Mouse (Mus musculus): ENCODE results near the gene Sde2. TPM values are rescaled to one million over a fixed set of nuclear protein-coding genes. Genes with fewer than 3 reads are reported as not detected.
"Not testable (repeated sequence)": the region's sequence is repeated elsewhere in the genome, so short reads cannot be mapped to it uniquely, and the experiment has no call there.

The Sde2 gene
- polyA plus RNA-seq, 1 experiment from 2014 or later, result 44.1 TPM

- 5% methylated on average over 13 of the region's 13 CpGs for WGBS
- H3K27ac ChIP-seq (replicated peaks; ENCODE audit: low read depth, low read length), result no peak overlapping the region
- peak; percentile 60 for ATAC-seq (ENCODE audit: insufficient number of reproducible peaks, low FRiP score, low TSS enrichment, low read depth)
- DNase-seq (ENCODE audit: low spot score), result peak; percentile 46
- H3K4me2 ChIP-seq (ENCODE audit: low read depth, severe bottlenecking), result peak overlapping the region; percentile 17; the same call in 1 of the 2 replicates
- H3K9me3 ChIP-seq (ENCODE audit: control insufficient read depth, low read length), result no peaks in the 10 kb centered on the region
- H3K27me3 ChIP-seq (ENCODE audit: control insufficient read depth, insufficient read depth, low read length), result peaks cover 6% of the 10 kb centered on the region
- peak overlapping the region; percentile 28; the same call in 1 of the 2 replicates for H3K9ac ChIP-seq (ENCODE audit: low read length)
- H3K4me1 ChIP-seq (ENCODE audit: control insufficient read depth, insufficient read depth, low read length), result peaks cover 11% of the 10 kb centered on the region
- no peaks in the 10 kb centered on the region for H3K36me3 ChIP-seq (ENCODE audit: control insufficient read depth, insufficient read depth, low read length)
- no peak overlapping the region for H3K4me3 ChIP-seq (ENCODE audit: low read depth, low read length)
Measured at GRCm38 (mm10) chr1:180888556-180889042, 37.7 kb downstream of the Sde2 start.

GRCm38 (mm10) chr1:180889172-180889571 is 38.2 kb downstream of the Sde2 start:
- 24% methylated on average over 7 of the region's 7 CpGs for WGBS
- DNase-seq (ENCODE audit: low spot score) (no peak), ATAC-seq (ENCODE audit: insufficient number of reproducible peaks, low FRiP score, low TSS enrichment, low read depth) (no peak)
- Histone ChIP-seq H3K4me3 (ENCODE audit: low read depth, low read length) (no peak overlapping the region), H3K9me3 (ENCODE audit: control insufficient read depth, low read length) (no peaks in the 10 kb centered on the region), H3K27ac (replicated peaks; ENCODE audit: low read depth, low read length) (no peak overlapping the region), H3K36me3 (ENCODE audit: control insufficient read depth, insufficient read depth, low read length) (no peaks in the 10 kb centered on the region), H3K27me3 (ENCODE audit: control insufficient read depth, insufficient read depth, low read length) (peaks cover 8% of the 10 kb centered on the region), H3K4me1 (ENCODE audit: control insufficient read depth, insufficient read depth, low read length) (peaks cover 11% of the 10 kb centered on the region), H3K4me2 (ENCODE audit: low read depth, severe bottlenecking) (0 out of 2 replicates have a peak overlapping the region, but pooled peaks have one; percentile 17), H3K9ac (ENCODE audit: low read length) (no peak overlapping the region)

DNA sequence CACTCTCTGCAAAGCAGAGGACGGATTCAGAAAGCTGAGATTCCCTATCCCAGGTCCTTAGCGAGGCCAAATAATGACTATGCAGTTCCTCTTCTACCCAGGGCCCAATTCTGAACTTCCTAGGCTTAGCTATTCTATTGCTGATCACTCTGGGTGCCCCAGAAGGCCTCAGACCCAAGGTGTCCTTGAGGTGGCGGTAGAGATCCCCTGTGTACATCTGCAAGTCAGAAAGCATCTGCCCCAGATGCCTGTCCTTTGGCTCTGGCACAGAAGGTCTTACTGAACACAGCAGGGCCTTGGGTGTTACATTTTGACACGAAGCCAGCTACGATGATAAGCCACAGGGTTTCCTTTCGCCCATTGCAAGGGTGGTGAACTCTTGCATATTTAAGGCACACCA is 38.9 kb downstream of the Sde2 start:
- DNase-seq (ENCODE audit: low spot score), result no peak
- Histone ChIP-seq H3K4me2 (ENCODE audit: low read depth, severe bottlenecking) (no peak overlapping the region), H3K4me3 (ENCODE audit: low read depth, low read length) (no peak overlapping the region), H3K27me3 (ENCODE audit: control insufficient read depth, insufficient read depth, low read length) (peaks cover 15% of the 10 kb centered on the region), H3K4me1 (ENCODE audit: control insufficient read depth, insufficient read depth, low read length) (peaks cover 11% of the 10 kb centered on the region), H3K27ac (replicated peaks; ENCODE audit: low read depth, low read length) (no peak overlapping the region), H3K9ac (ENCODE audit: low read length) (no peak overlapping the region), H3K36me3 (ENCODE audit: control insufficient read depth, insufficient read depth, low read length) (no peaks in the 10 kb centered on the region), H3K9me3 (ENCODE audit: control insufficient read depth, low read length) (no peaks in the 10 kb centered on the region)
- ATAC-seq (ENCODE audit: insufficient number of reproducible peaks, low FRiP score, low TSS enrichment, low read depth), result no peak
- WGBS, result 32% methylated on average over 6 of the region's 6 CpGs

GRCm38 (mm10) chr1:180892808-180893207 is 41.9 kb downstream of the Sde2 start, which contains the start of gene Lefty2:
Gene Lefty2 (plus strand): TSS chr1:180893108.
- WGBS, result 67% methylated on average over 10 of the region's 10 CpGs
- H3K4me1 ChIP-seq (ENCODE audit: control insufficient read depth, insufficient read depth, low read length), result peaks cover 11% of the 10 kb centered on the region
- no peak within 1 kb of the TSS for H3K27ac ChIP-seq (replicated peaks; ENCODE audit: low read depth, low read length)
- H3K36me3 ChIP-seq (ENCODE audit: control insufficient read depth, insufficient read depth, low read length), result no peaks in the 10 kb centered on the region
- no peak within 1 kb of the TSS for H3K9ac ChIP-seq (ENCODE audit: low read length)
- ATAC-seq (ENCODE audit: insufficient number of reproducible peaks, low FRiP score, low TSS enrichment, low read depth) (no peak), DNase-seq (ENCODE audit: low spot score) (no peak)
- H3K9me3 ChIP-seq (ENCODE audit: control insufficient read depth, low read length), result no peaks in the 10 kb centered on the region
- H3K27me3 ChIP-seq (ENCODE audit: control insufficient read depth, insufficient read depth, low read length), result peaks cover 23% of the 10 kb centered on the region
- H3K4me3 ChIP-seq (ENCODE audit: low read depth, low read length), result no peak within 1 kb of the TSS
- no peak within 1 kb of the TSS for H3K4me2 ChIP-seq (ENCODE audit: low read depth, severe bottlenecking)

GRCm38 (mm10) chr1:180894088-180894987 is 43.4 kb downstream of the Sde2 start:
- Histone ChIP-seq H3K4me3 (ENCODE audit: low read depth, low read length) (peak overlapping the region; percentile 17; the same call in 1 of the 2 replicates), H3K4me2 (ENCODE audit: low read depth, severe bottlenecking) (peak overlapping the region; percentile 33), H3K27me3 (ENCODE audit: control insufficient read depth, insufficient read depth, low read length) (peaks cover 23% of the 10 kb centered on the region)
- not testable (repeated sequence) for H3K36me3 ChIP-seq (ENCODE audit: control insufficient read depth, insufficient read depth, low read length); H3K9ac ChIP-seq (ENCODE audit: low read length); H3K4me1 ChIP-seq (ENCODE audit: control insufficient read depth, insufficient read depth, low read length); ATAC-seq (ENCODE audit: insufficient number of reproducible peaks, low FRiP score, low TSS enrichment, low read depth); H3K27ac ChIP-seq (replicated peaks; ENCODE audit: low read depth, low read length); H3K9me3 ChIP-seq (ENCODE audit: control insufficient read depth, low read length)
- peak; percentile 49 for DNase-seq (ENCODE audit: low spot score)
- 5% methylated on average over 42 of the region's 51 CpGs for WGBS

DNA sequence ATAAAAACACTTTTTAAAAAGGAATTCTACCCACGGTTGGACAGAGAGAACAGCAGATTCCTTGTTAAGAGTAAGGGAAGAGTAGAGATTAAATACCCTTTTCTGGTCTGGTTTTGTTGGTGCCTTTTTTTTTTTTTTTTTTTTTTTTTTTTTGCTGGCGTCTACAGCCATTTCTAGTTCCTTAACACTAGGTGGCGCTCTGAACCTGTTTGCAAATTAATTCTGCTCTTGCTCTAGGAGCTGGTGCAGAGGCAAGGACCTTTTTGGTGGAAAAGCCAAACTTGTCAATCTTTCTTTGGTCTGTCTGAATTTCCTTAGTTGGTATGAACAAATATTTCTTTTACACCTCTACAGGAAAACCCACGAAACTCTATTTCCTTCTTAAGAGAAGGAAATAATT is 50.2 kb downstream of the Sde2 start:
- no peak overlapping the region for H3K4me3 ChIP-seq (ENCODE audit: low read depth, low read length)
- H3K4me1 ChIP-seq (ENCODE audit: control insufficient read depth, insufficient read depth, low read length), result peaks cover 6% of the 10 kb centered on the region; the same call in 1 of the 2 replicates
- peaks cover 2% of the 10 kb centered on the region; the same call in 1 of the 2 replicates for H3K36me3 ChIP-seq (ENCODE audit: control insufficient read depth, insufficient read depth, low read length)
- no peak overlapping the region for H3K27ac ChIP-seq (replicated peaks; ENCODE audit: low read depth, low read length)
- DNase-seq (ENCODE audit: low spot score) (no peak), ATAC-seq (ENCODE audit: insufficient number of reproducible peaks, low FRiP score, low TSS enrichment, low read depth) (no peak)
- no peaks in the 10 kb centered on the region for H3K9me3 ChIP-seq (ENCODE audit: control insufficient read depth, low read length)
- WGBS, result under 1% methylated on average over 4 of the region's 4 CpGs
- H3K27me3 ChIP-seq (ENCODE audit: control insufficient read depth, insufficient read depth, low read length), result no peaks in the 10 kb centered on the region
- no peak overlapping the region for H3K9ac ChIP-seq (ENCODE audit: low read length)
- H3K4me2 ChIP-seq (ENCODE audit: low read depth, severe bottlenecking), result no peak overlapping the region

- Histone ChIP-seq H3K4me3 (ENCODE audit: low read depth, low read length) (no peak overlapping the region), H3K4me1 (ENCODE audit: control insufficient read depth, insufficient read depth, low read length) (peaks cover 6% of the 10 kb centered on the region; the same call in 1 of the 2 replicates), H3K4me2 (ENCODE audit: low read depth, severe bottlenecking) (no peak overlapping the region), H3K9me3 (ENCODE audit: control insufficient read depth, low read length) (no peaks in the 10 kb centered on the region), H3K9ac (ENCODE audit: low read length) (no peak overlapping the region), H3K27me3 (ENCODE audit: control insufficient read depth, insufficient read depth, low read length) (no peaks in the 10 kb centered on the region), H3K27ac (replicated peaks; ENCODE audit: low read depth, low read length) (no peak overlapping the region), H3K36me3 (ENCODE audit: control insufficient read depth, insufficient read depth, low read length) (peaks cover 18% of the 10 kb centered on the region)
- WGBS, result 28% methylated on average over 5 of the region's 5 CpGs
- DNase-seq (ENCODE audit: low spot score) (no peak), ATAC-seq (ENCODE audit: insufficient number of reproducible peaks, low FRiP score, low TSS enrichment, low read depth) (peak; percentile 40; the same call in 1 of the 2 replicates)
Measured at GRCm38 (mm10) chr1:180902915-180903314, 52.0 kb downstream of the Sde2 start.

GRCm38 (mm10) chr1:180903666-180904038 is 52.7 kb downstream of the Sde2 start:
- Histone ChIP-seq H3K9me3 (ENCODE audit: control insufficient read depth, low read length) (no peaks in the 10 kb centered on the region), H3K27ac (replicated peaks; ENCODE audit: low read depth, low read length) (no peak overlapping the region), H3K36me3 (ENCODE audit: control insufficient read depth, insufficient read depth, low read length) (peaks cover 20% of the 10 kb centered on the region), H3K4me1 (ENCODE audit: control insufficient read depth, insufficient read depth, low read length) (peaks cover 6% of the 10 kb centered on the region; the same call in 1 of the 2 replicates), H3K4me2 (ENCODE audit: low read depth, severe bottlenecking) (peak overlapping the region; percentile 30; the same call in 1 of the 2 replicates), H3K27me3 (ENCODE audit: control insufficient read depth, insufficient read depth, low read length) (no peaks in the 10 kb centered on the region), H3K4me3 (ENCODE audit: low read depth, low read length) (no peak overlapping the region), H3K9ac (ENCODE audit: low read length) (peak overlapping the region; percentile 27; the same call in 1 of the 2 replicates)
- DNase-seq (ENCODE audit: low spot score), result no peak
- no peak for ATAC-seq (ENCODE audit: insufficient number of reproducible peaks, low FRiP score, low TSS enrichment, low read depth)
- WGBS, result 43% methylated on average over 10 of the region's 10 CpGs

All from limb, embryonic 11.5 days (tissue).